Mouse (Mus musculus) embryo, embryonic 9.5 days (tissue): ENCODE data around the gene Rftn1.

ENCODE experiments used
- DNase-seq: peaks from one replicate; pipeline ENCODE4 v3.0.0-alpha.2; 2017; ENCODE audit errors: extremely low spot score

Gene Rftn1

GRCm38 (mm10) chr17:50025651-50026050 lies 164.8 kb downstream of the Rftn1 start:
- DNase-seq, result no peak

DNA sequence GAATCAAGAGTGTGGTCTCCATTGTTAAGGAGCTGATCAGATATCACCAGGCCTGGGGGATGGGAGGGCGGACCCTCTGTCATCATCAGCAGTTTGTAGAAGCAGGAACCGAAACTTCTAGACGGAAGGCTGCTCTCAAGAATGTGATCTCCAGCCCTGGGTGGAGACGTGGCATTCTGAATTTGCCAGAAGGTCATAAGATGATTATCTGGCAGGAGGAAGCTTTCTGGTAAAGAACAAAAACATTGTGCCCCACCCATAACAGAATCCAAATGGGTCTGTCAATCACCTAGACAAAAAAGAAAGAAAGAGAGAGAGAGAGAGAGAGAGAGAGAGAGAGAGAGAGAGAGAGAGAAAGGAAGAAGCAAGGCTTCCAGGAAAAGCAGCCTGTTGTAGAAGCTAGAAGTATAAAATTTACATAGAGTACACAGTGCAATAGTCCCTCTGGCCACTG lies 165.3 kb downstream of the Rftn1 start:
- no peak for DNase-seq

- DNase-seq, result no peak
These were observed 169.1 kb downstream of the Rftn1 start for GRCm38 (mm10) chr17:50021400-50021799.

DNA sequence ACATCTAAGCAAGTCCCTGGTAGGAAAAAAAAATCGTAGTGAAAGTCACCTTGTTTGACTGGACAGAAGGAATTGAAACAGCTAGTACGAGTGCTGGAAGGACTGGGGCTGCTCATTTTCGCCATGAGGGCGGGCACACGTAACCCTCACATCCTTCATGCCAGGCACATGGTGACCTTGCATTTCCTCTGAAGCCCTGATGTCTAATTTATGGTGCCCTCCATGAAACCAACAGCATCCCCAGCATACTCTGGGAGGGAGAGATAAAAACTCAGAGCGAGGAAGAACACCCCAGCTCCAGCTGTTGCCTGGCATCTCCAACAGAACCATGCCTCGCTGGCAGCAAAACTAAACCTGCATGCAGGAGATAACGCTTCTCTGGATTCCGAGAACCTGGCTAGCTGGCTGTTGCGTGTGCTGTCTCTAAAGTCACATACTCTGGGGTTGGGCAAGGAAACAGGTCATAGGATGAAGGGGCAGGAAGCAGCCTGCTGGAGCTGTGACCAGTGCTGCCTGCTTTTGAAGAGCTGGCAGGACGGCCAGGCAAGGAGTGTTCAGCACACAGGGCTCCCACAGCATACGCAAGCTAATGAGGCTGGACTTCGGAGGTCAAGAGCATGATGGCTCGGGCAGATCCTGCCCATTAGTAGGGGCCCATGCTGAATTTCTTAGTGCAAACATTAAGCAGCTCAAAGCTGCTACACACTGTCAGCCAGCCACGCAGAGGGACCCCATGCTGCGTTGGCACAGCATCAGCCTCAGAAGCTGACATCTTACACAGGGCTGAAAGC lies 170.1 kb downstream of the Rftn1 start:
- DNase-seq, result no peak

- no peak for DNase-seq
These were observed 170.7 kb downstream of the Rftn1 start for GRCm38 (mm10) chr17:50019819-50020210.

GRCm38 (mm10) chr17:50019090-50019489 lies 171.4 kb downstream of the Rftn1 start:
- no peak for DNase-seq

GRCm38 (mm10) chr17:50014708-50015107 lies 175.8 kb downstream of the Rftn1 start:
- DNase-seq, result no peak

- DNase-seq, result no peak
These were observed 176.6 kb downstream of the Rftn1 start for GRCm38 (mm10) chr17:50013848-50014247.

GRCm38 (mm10) chr17:50010096-50010495 lies 180.4 kb downstream of the Rftn1 start:
- DNase-seq, result no peak

DNA sequence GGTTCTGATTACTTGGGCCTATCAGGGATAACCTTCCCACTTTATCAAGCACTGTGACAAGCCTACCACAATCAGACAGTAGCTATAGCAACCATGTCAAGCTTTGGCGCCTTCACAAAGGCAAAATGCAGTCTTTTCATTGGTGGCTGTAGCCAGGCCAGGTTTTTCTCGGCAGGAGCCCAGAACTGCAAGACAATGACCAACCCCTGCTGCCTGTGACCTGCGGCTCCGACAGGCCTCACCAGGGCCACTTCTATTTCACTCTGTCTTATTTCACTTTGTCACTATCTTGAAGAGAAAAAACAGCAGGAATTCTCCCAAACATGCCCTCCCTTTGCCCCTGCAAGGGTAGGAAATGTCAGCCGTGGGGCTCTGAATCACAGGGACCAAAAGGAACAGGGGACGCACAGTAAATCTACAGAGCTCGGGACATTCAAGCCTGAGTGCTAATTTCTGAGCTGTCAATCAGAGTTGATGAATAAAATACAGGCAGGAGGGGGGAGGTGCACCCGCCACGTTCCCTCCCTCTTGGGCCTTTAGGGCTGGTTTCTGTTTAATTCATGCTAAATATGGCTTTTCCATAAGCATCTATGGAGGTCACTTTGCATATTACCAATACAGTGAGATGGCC lies 183.6 kb downstream of the Rftn1 start:
- DNase-seq, result peak; percentile 71

GRCm38 (mm10) chr17:50006338-50006720 lies 184.1 kb downstream of the Rftn1 start:
- no peak for DNase-seq

GRCm38 (mm10) chr17:50003156-50003555 lies 187.3 kb downstream of the Rftn1 start:
- DNase-seq, result no peak

DNA sequence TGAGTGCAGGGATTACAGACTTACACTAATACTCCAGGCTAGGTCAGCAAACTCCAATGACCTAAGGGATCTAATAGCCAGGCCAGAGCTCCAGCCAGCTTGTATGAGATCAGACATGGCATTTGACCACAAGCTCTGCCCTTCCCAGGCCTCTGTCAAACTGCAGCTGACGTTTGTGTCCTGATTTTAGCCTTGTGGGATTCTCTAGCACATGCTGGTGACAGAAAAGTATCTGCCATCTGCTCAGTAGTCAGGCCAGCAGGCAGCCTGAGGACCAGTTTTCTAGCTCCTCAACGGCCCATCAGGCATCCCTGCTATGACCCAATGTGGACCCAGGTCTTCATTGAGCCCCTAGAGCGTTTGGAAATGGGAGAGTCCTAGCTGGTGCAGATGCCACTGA lies 188.3 kb downstream of the Rftn1 start:
- DNase-seq, result no peak

DNA sequence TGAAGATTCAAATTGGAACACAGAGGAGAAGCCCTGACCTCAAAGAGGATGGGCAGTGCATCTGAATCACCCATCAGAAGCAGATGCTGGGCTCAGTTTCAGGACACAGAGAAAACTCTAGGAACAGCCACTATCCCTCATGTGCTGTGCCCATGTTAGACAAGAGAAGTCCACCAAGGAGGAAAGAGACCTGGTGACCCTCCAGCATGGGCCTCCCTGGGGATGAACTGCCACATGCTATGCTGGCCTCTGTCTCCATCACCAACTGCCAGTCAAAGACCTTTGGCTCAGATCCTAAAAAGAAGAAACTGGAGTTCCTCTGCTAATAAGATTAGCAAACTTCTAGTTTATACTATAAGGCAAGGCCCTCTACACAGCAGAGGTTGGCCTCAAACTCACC lies 188.7 kb downstream of the Rftn1 start:
- no peak for DNase-seq

- no peak for DNase-seq
These were observed 189.9 kb downstream of the Rftn1 start for GRCm38 (mm10) chr17:50000580-50000979.

DNA sequence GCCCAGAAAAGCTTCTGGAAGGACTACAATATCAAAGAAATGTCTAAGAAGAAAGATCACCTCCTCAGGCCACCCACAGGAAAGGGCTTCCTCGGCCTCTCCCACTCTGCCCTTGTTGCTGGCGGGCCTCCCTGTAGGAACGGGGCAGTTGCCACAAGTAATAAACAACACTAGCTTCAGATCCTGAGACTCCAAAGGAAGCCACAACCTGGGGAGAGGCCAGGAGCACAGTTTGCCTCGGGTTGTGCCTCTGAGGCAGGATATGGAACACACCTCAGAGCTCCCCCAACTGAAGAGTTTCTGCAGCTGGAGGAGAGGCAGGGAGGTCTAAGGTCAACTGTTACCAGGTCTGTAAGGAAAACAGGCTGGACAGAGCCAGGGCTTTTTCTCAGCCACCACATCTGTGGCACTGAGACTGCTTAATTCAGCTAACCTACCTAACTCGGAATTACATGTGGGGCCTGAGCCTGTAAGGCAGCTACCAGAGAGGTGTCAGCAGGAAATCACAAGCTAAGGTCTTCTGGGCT lies 193.8 kb downstream of the Rftn1 start:
- peak; percentile 34 for DNase-seq

DNA sequence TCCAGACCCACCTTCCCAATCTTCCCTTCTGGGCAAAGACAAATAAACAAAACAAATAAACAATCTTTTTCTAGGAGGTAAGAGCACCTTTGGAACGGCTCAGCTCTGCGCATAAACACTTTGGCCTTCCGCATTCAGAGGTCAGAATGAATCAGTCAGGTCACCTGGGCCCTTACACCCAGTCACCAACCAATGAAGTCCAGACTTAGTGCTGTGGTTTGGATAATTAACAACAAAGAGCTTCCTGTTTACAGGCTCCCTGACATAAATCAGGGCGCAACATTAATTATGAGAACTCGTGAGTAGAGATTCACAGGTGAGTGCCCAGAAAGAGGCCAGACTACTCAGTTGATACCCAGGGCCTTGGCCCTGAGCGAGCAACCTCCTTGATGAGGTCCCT lies 194.4 kb downstream of the Rftn1 start:
- DNase-seq, result no peak

GRCm38 (mm10) chr17:49995226-49995625 lies 195.2 kb downstream of the Rftn1 start:
- DNase-seq, result no peak

- no peak for DNase-seq
These were observed 196.8 kb downstream of the Rftn1 start for GRCm38 (mm10) chr17:49993631-49994030.

DNA sequence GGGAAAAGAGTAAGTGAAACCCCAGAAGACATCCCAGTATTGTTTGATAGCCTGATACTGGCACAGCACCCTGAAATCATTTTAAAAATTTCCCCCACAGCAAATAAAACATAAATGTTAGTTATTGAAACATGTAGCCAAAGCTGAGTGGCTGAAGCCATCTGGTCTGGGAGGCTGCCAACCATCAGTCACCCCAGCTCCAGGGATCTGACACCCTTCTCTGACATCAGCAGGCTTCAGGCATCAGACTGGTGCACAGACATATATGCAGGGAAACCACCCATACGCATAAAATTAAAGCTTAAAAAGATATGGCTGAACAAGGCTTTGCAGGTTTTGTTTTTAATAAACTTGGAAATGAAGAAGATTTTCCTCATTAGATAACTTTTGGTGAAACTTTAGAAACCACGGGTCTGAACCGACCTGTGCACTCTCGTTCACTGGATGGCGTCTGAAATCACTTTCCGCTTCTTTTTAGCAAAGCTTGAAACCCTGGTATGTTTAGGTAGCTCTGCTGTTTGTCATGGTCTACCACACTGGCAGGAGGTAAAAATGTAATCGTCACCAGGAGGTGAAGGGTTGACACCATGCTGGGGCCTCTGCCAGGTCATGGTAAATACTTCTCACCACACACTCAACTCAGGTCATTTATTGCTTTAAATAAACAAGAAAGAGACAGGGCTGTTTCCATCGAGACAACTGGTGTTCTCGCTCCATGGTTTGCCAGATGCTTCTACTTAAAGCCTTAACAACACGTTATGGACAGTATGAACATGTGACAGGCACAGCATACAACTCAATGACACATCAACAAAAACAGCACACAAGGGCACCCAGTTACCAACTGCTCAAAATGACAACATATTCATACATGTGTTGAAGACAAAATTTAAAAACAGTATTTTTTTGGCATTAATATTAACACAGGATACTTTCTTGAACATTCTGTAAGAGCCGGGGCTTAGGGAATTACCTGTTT lies 197.6 kb downstream of the Rftn1 start:
- DNase-seq, result no peak

- no peak for DNase-seq
These were observed 200.9 kb downstream of the Rftn1 start for GRCm38 (mm10) chr17:49989583-49989982.

- no peak for DNase-seq
These were observed 203.4 kb downstream of the Rftn1 start for GRCm38 (mm10) chr17:49987095-49987494.
